Mouse (Mus musculus) G1E-ER4 (cell line): ENCODE data around the gene Mpv17l. TPM values are rescaled to one million over a fixed set of nuclear protein-coding genes. Genes with fewer than 3 reads are reported as not detected.
A peak's percentile ranks its signal among the peaks of the same experiment; 100 is the strongest.

Experiments used
- GATA1 ChIP-seq: IDR thresholded peaks from one replicate; pipeline ENCODE4 v1.8.0; 2012; ENCODE audit warnings: low read length, inconsistent platforms
- polyA plus RNA-seq: library from polyadenylated mRNA; stranded (reverse); fragments of >175 nt; gene quantifications from 2 replicates; pipeline ENCODE4 v1.2.3, GENCODE M21; 2012

Mpv17l gene
- polyA plus RNA-seq = 0.02 and 0.03 TPM in 2 replicates

GRCm38 (mm10) chr16:13902888-13903483 lies at the start of gene Mpv17l, which contains the start of gene Pdxdc1:
TSS of gene Mpv17l (plus strand) at chr16:13903161.
TSS of gene Pdxdc1 (minus strand) at chr16:13903131.
- TF ChIP-seq GATA1 = no peak

GRCm38 (mm10) chr16:13853886-13854285 lies 49.1 kb upstream of the Mpv17l start:
- no peak for TF ChIP-seq GATA1

GRCm38 (mm10) chr16:13866076-13866475 lies 36.9 kb upstream of the Mpv17l start:
- no peak for TF ChIP-seq GATA1

GRCm38 (mm10) chr16:13866616-13867015 lies 36.3 kb upstream of the Mpv17l start:
- TF ChIP-seq GATA1 = no peak

- no peak for TF ChIP-seq GATA1
These were observed 34.9 kb upstream of the Mpv17l start for GRCm38 (mm10) chr16:13867910-13868514.

- TF ChIP-seq GATA1 = no peak
These were observed 27.5 kb upstream of the Mpv17l start for GRCm38 (mm10) chr16:13875483-13875882.

GRCm38 (mm10) chr16:13883094-13883774 lies 19.7 kb upstream of the Mpv17l start:
- TF ChIP-seq GATA1 = no peak

- no peak for TF ChIP-seq GATA1
These were observed 12.5 kb upstream of the Mpv17l start for GRCm38 (mm10) chr16:13890449-13890848.

GRCm38 (mm10) chr16:13892850-13893249 lies 10.1 kb upstream of the Mpv17l start:
- no peak for TF ChIP-seq GATA1

GRCm38 (mm10) chr16:13894097-13894496 lies 8.9 kb upstream of the Mpv17l start:
- TF ChIP-seq GATA1 = no peak

- no peak for TF ChIP-seq GATA1
These were observed 7.2 kb upstream of the Mpv17l start for GRCm38 (mm10) chr16:13895740-13896139.

GRCm38 (mm10) chr16:13896357-13896756 lies 6.6 kb upstream of the Mpv17l start:
- peak; percentile 26 for TF ChIP-seq GATA1

GRCm38 (mm10) chr16:13898981-13899380 lies 4.0 kb upstream of the Mpv17l start:
- no peak for TF ChIP-seq GATA1

GRCm38 (mm10) chr16:13902397-13902831 lies 547 bp upstream of the Mpv17l start:
- TF ChIP-seq GATA1 = no peak

- TF ChIP-seq GATA1 = no peak
These were observed 527 bp downstream of the Mpv17l start for GRCm38 (mm10) chr16:13903488-13903887.

GRCm38 (mm10) chr16:13907297-13907696 lies 4.3 kb downstream of the Mpv17l start:
- no peak for TF ChIP-seq GATA1

- no peak for TF ChIP-seq GATA1
These were observed 17.1 kb downstream of the Mpv17l start for GRCm38 (mm10) chr16:13920093-13920492.
